Mouse (Mus musculus) MEL (cell line): ENCODE data around the gene Rps15.
A peak's percentile ranks its signal among the peaks of the same experiment; 100 is the strongest.

ENCODE experiments used
- CTCF ChIP-seq, 3 experiments: IDR thresholded peaks in 2 of 3; conservative IDR thresholded peaks in 1 of 3; 2 replicates each; pipeline ENCODE4 v1.5.1; 2011 to 2012; ENCODE audit warnings: low read length in 3 of 3, low read depth in 2 of 3, mild to moderate bottlenecking in 2 of 3, improper control_type of control experiment in 1 of 3, inconsistent platforms in 1 of 3, mixed read lengths in 1 of 3, moderate library complexity in 1 of 3; ENCODE audit not compliant: control insufficient read depth in 1 of 3, insufficient read depth in 1 of 3, poor library complexity in 1 of 3, severe bottlenecking in 1 of 3
- MAFK ChIP-seq: IDR thresholded peaks from 2 replicates; pipeline ENCODE4 v1.6.1; 2011; ENCODE audit warnings: low read depth, mild to moderate bottlenecking, low read length, improper control_type of control experiment, borderline replicate concordance
- MXI1 ChIP-seq: IDR thresholded peaks from 2 replicates; pipeline ENCODE4 v1.6.1; 2011; ENCODE audit warnings: mild to moderate bottlenecking, low read depth, low read length, improper control_type of control experiment
- POLR2A ChIP-seq, 2 experiments: IDR thresholded peaks; 2 replicates each; pipeline ENCODE4 v1.6.1; 2011 to 2012; ENCODE audit warnings: low read length in 2 of 2, mild to moderate bottlenecking in 2 of 2, control low read depth in 1 of 2, improper control_type of control experiment in 1 of 2, low read depth in 1 of 2, moderate library complexity in 1 of 2; ENCODE audit not compliant: control insufficient read depth in 1 of 2, insufficient read depth in 1 of 2, poor library complexity in 1 of 2

GRCm38 (mm10) chr10:80281921-80282371 is 10.3 kb upstream of the Rps15 start:
- TF ChIP-seq POLR2A (IDR thresholded peaks at IDR 0.05; ENCODE audit: control insufficient read depth in 1 of 2, insufficient read depth in 1 of 2, low read depth in 1 of 2, low read length in 2 of 2, poor library complexity in 1 of 2) (0 out of 4 replicates have a peak, but pooled peaks of 1 of the 2 experiments have one; percentile 7), CTCF (IDR thresholded peaks at IDR 0.05 in 2 of 3, conservative IDR thresholded peaks at IDR 0.05 in 1 of 3; ENCODE audit: control insufficient read depth in 1 of 3, insufficient read depth in 1 of 3, low read depth in 2 of 3, low read length in 3 of 3, poor library complexity in 1 of 3, severe bottlenecking in 1 of 3) (no peak), MXI1 (no peak), MAFK (no peak)
